Mouse (Mus musculus) liver, embryonic 14.5 days (tissue): ENCODE measurements at regions not wholly inside any gene's neighbourhood (a gene's known extent, or its start where the extent isn't known, plus 50 kb on each side); places are given as distances from the start of the nearest gene placed in this dataset.

Source experiments
- CTCF ChIP-seq: IDR thresholded peaks from 2 replicates; pipeline ENCODE4 v1.5.1; 2016; ENCODE audit warnings: antibody characterized with exemption, low read depth, control low read depth
- EP300 ChIP-seq: IDR thresholded peaks from 2 replicates; pipeline ENCODE4 v1.6.1; 2016; ENCODE audit warnings: antibody characterized with exemption, low read depth

- TF ChIP-seq EP300 (no peak), CTCF (no peak)
These were observed 130.5 kb downstream of the Ets2 start for GRCm38 (mm10) chr16:95832346-95832739.
